Mouse (Mus musculus) mouse trophoblast stem cell (cell line): Measurements from ENCODE around the gene Stmn3.

ENCODE experiments used
- in situ Hi-C, 2 experiments: fragments of 300-500 bp; cut with MseI, MboI; formaldehyde crosslinking; loops; 2 replicates in 1 of 2; 3 replicates in 1 of 2; pipeline ENCODE4 v1.15.1; 2025

Stmn3 gene

GRCm38 (mm10) chr2:181286629-181287337 is 27.5 kb downstream of the Stmn3 start:
- in situ Hi-C loops, result no loop called here

- in situ Hi-C loops, result no loop called here
These were observed 34.3 kb downstream of the Stmn3 start for GRCm38 (mm10) chr2:181279968-181280367.

GRCm38 (mm10) chr2:181277866-181278265 is 36.4 kb downstream of the Stmn3 start:
- in situ Hi-C loops, result no loop called here

GRCm38 (mm10) chr2:181276766-181277165 is 37.5 kb downstream of the Stmn3 start:
- in situ Hi-C loops, result no loop called here

- in situ Hi-C loops, result no loop called here
These were observed 39.7 kb downstream of the Stmn3 start for GRCm38 (mm10) chr2:181274639-181275038.

GRCm38 (mm10) chr2:181273829-181274228 is 40.5 kb downstream of the Stmn3 start:
- in situ Hi-C loops, result no loop called here

GRCm38 (mm10) chr2:181272092-181272491 is 42.2 kb downstream of the Stmn3 start:
- in situ Hi-C loops, result no loop called here

- in situ Hi-C loops, result no loop called here
These were observed 47.5 kb downstream of the Stmn3 start for GRCm38 (mm10) chr2:181266839-181267238.
